Mouse (Mus musculus) olfactory bulb, adult 2 months (tissue): ENCODE measurements around the gene Tdrd9. TPM values are rescaled to one million over a fixed set of nuclear protein-coding genes. Genes with fewer than 3 reads are reported as not detected.

ENCODE experiments used
- H3K27ac ChIP-seq: fragments of 200-500 bp; 2 replicates; pipeline ENCODE4 v1.5.1; 2012; ENCODE audit warnings: low read depth, low read length; ENCODE audit not compliant: insufficient read depth
- H3K4me1 ChIP-seq: fragments of 200-500 bp; 2 replicates; pipeline ENCODE4 v1.6.1; 2012; ENCODE audit warnings: low read length; ENCODE audit not compliant: control insufficient read depth, insufficient read depth
- H3K4me3 ChIP-seq: fragments of 200-500 bp; 2 replicates; pipeline ENCODE4 v1.5.1; 2012; ENCODE audit warnings: mild to moderate bottlenecking, low read depth, low read length, moderate library complexity; ENCODE audit not compliant: insufficient read depth
- CTCF ChIP-seq: fragments of 200-500 bp; IDR thresholded peaks from 2 replicates; pipeline ENCODE4 v1.5.1; 2012; ENCODE audit warnings: low read depth, mild to moderate bottlenecking, low read length, moderate library complexity; ENCODE audit not compliant: insufficient read depth
- POLR2A ChIP-seq: fragments of 200-500 bp; IDR thresholded peaks from 2 replicates; pipeline ENCODE4 v1.6.1; 2012; ENCODE audit warnings: mild to moderate bottlenecking, low read depth, low read length, moderate library complexity; ENCODE audit not compliant: insufficient read depth
- WGBS: fragments of 180-500 bp; shearing (Covaris S2); methylation state at CpG from one replicate; pipeline ENCODE4 v1.1.7; 2018; 5-methylcytosine and 5-hydroxymethylcytosine counted together
- polyA plus RNA-seq: library from polyadenylated mRNA; stranded (reverse); fragments of >200 nt; gene quantifications from 2 replicates; pipeline ENCODE4 v1.2.4, GENCODE M21; 2012; ENCODE audit warnings: low replicate concordance; ENCODE audit not compliant: missing spikeins, insufficient read depth, insufficient read length

Gene Tdrd9
- polyA plus RNA-seq, 1 experiment, result not detected

- 35% methylated on average over 9 of the region's 9 CpGs for WGBS
- H3K27ac ChIP-seq, result no peak overlapping the region
- TF ChIP-seq CTCF (peak; percentile 33; the same call in 1 of the 2 replicates), POLR2A (no peak)
- H3K4me3 ChIP-seq, result no peak overlapping the region
- no peaks in the 10 kb centered on the region for H3K4me1 ChIP-seq
These were observed 13.1 kb upstream of the Tdrd9 start for GRCm38 (mm10) chr12:111958101-111958865.

- Histone ChIP-seq H3K4me1 (peaks cover 3% of the 10 kb centered on the region; the same call in 1 of the 2 replicates), H3K4me3 (no peak overlapping the region), H3K27ac (no peak overlapping the region)
- WGBS, result 53% methylated on average over 5 of the region's 5 CpGs
- TF ChIP-seq CTCF (no peak), POLR2A (no peak)
These were observed 8.0 kb upstream of the Tdrd9 start for GRCm38 (mm10) chr12:111963339-111963738.

- TF ChIP-seq CTCF, result peak; percentile 92
- TF ChIP-seq POLR2A, result peak; percentile 84
- Histone ChIP-seq H3K4me1 (peaks cover 3% of the 10 kb centered on the region; the same call in 1 of the 2 replicates), H3K27ac (peak within 1 kb of the TSS; percentile 99), H3K4me3 (peak within 1 kb of the TSS; percentile 98)
- under 1% methylated on average over 37 of the region's 37 CpGs for WGBS
These were observed 4.6 kb upstream of the Tdrd9 start, which contains the start of gene Atp5mpl for GRCm38 (mm10) chr12:111966683-111967173. Atp5mpl (minus strand) TSS chr12:111966977.

- WGBS, result 77% methylated on average over 4 of the region's 4 CpGs
- TF ChIP-seq POLR2A (no peak), CTCF (no peak)
- H3K4me3 ChIP-seq, result no peak overlapping the region
These were observed 1.3 kb upstream of the Tdrd9 start for GRCm38 (mm10) chr12:111970085-111970484.

GRCm38 (mm10) chr12:111972504-111972903 is 1.1 kb downstream of the Tdrd9 start:
- TF ChIP-seq POLR2A (no peak), CTCF (no peak)
- Histone ChIP-seq H3K27ac (no peak overlapping the region), H3K4me3 (no peak overlapping the region), H3K4me1 (peaks cover 5% of the 10 kb centered on the region; the same call in 1 of the 2 replicates)
- 93% methylated on average over 10 of the region's 10 CpGs for WGBS

More at GRCm38 (mm10) chr12:111970085-111970484, 1.3 kb upstream of the Tdrd9 start:
- H3K27ac ChIP-seq, result no peak overlapping the region
- peaks cover 3% of the 10 kb centered on the region; the same call in 1 of the 2 replicates for H3K4me1 ChIP-seq

- WGBS, result 80% methylated on average over 6 of the region's 6 CpGs
These were observed 3.2 kb downstream of the Tdrd9 start for GRCm38 (mm10) chr12:111974578-111974977.

GRCm38 (mm10) chr12:111977138-111977537 is 5.8 kb downstream of the Tdrd9 start:
- no peak overlapping the region for H3K4me3 ChIP-seq
- peaks cover 5% of the 10 kb centered on the region; the same call in 1 of the 2 replicates for H3K4me1 ChIP-seq
- WGBS, result 24% methylated on average over 6 of the region's 6 CpGs
- peak overlapping the region; percentile 24 for H3K27ac ChIP-seq
- TF ChIP-seq POLR2A (no peak), CTCF (no peak)

More at GRCm38 (mm10) chr12:111974578-111974977, 3.2 kb downstream of the Tdrd9 start:
- Histone ChIP-seq H3K4me1 (peaks cover 5% of the 10 kb centered on the region; the same call in 1 of the 2 replicates), H3K4me3 (no peak overlapping the region), H3K27ac (no peak overlapping the region)
- TF ChIP-seq POLR2A, result no peak
- no peak for TF ChIP-seq CTCF

- peaks cover 5% of the 10 kb centered on the region; the same call in 1 of the 2 replicates for H3K4me1 ChIP-seq
- 77% methylated on average over 6 of the region's 6 CpGs for whole genome bisulfite sequencing
- no peak overlapping the region for H3K27ac ChIP-seq
- no peak for TF ChIP-seq CTCF
- no peak for TF ChIP-seq POLR2A
- H3K4me3 ChIP-seq, result no peak overlapping the region
These were observed 6.9 kb downstream of the Tdrd9 start for GRCm38 (mm10) chr12:111978274-111978673.

GRCm38 (mm10) chr12:111980887-111981367 is 9.6 kb downstream of the Tdrd9 start, which contains the start of gene Rd3l:
Rd3l (minus strand) TSS chr12:111981317.
- Histone ChIP-seq H3K27ac (no peak within 1 kb of the TSS), H3K4me1 (peaks cover 5% of the 10 kb centered on the region; the same call in 1 of the 2 replicates), H3K4me3 (no peak within 1 kb of the TSS)
- 37% methylated on average over 6 of the region's 6 CpGs for whole genome bisulfite sequencing
- TF ChIP-seq POLR2A, result no peak
- TF ChIP-seq CTCF, result no peak
